Mouse (Mus musculus) cerebellum, adult 2 months (tissue): Measurements from ENCODE around the gene Rps6kb1. TPM values are rescaled to one million over a fixed set of nuclear protein-coding genes. Genes with fewer than 3 reads are reported as not detected.

Experiments used
- DNase-seq, 2 experiments: peaks; one replicate each; pipeline ENCODE4 v3.0.0; 2021
- H3K27ac ChIP-seq: fragments of 200-500 bp; 2 replicates; pipeline ENCODE4 v1.5.1; 2012; ENCODE audit warnings: low read length, control low read depth, inconsistent platforms; ENCODE audit not compliant: insufficient read depth
- H3K27me3 ChIP-seq: fragments of 200-500 bp; 2 replicates; pipeline ENCODE4 v1.6.1; 2012; ENCODE audit warnings: inconsistent platforms, mild to moderate bottlenecking, low read length, moderate library complexity; ENCODE audit not compliant: control insufficient read depth, insufficient read depth
- H3K4me1 ChIP-seq: fragments of 200-500 bp; 2 replicates; pipeline ENCODE4 v1.6.1; 2011; ENCODE audit warnings: low read length; ENCODE audit not compliant: control insufficient read depth, insufficient read depth
- H3K4me3 ChIP-seq: fragments of 200-500 bp; replicated peaks from 2 replicates; pipeline ENCODE3; 2011; ENCODE audit warnings: mild to moderate bottlenecking, low read depth, low read length, control low read depth; ENCODE audit not compliant: insufficient read depth
- CTCF ChIP-seq: fragments of 200-500 bp; IDR thresholded peaks from 2 replicates; pipeline ENCODE4 v1.5.1; 2011; ENCODE audit warnings: low read depth, mild to moderate bottlenecking, control low read depth, low read length, moderate library complexity, borderline replicate concordance; ENCODE audit not compliant: insufficient read depth
- POLR2A ChIP-seq: fragments of 200-500 bp; IDR thresholded peaks from 2 replicates; pipeline ENCODE4 v1.6.1; 2011; ENCODE audit warnings: low read length, control low read depth, borderline replicate concordance; ENCODE audit not compliant: insufficient read depth
- WGBS: fragments of 180-500 bp; shearing (Covaris S2); methylation state at CpG from one replicate; pipeline ENCODE4 v1.1.7; 2018; 5-methylcytosine and 5-hydroxymethylcytosine counted together
- polyA plus RNA-seq: library from polyadenylated mRNA; depleted of rRNA; stranded (reverse); fragments of >200 nt; gene quantifications from 2 replicates; pipeline ENCODE4 v1.2.3, GENCODE M21; 2012

Gene Rps6kb1
- polyA plus RNA-seq, 1 experiment, result 25.6 TPM

GRCm38 (mm10) chr11:86587830-86588229, 43.2 kb upstream of the Rps6kb1 start:
- 60% methylated on average over 7 of the region's 7 CpGs for WGBS
- H3K27me3 ChIP-seq, result no peaks in the 10 kb centered on the region
- TF ChIP-seq CTCF (no peak), POLR2A (no peak)
- H3K27ac ChIP-seq, result no peak overlapping the region
- H3K4me3 ChIP-seq, result no peak overlapping the region
- H3K4me1 ChIP-seq, result no peaks in the 10 kb centered on the region; the same call in 1 of the 2 replicates
- no peak for DNase-seq

GRCm38 (mm10) chr11:86586868-86587792, 42.5 kb upstream of the Rps6kb1 start:
- Histone ChIP-seq H3K4me1 (no peaks in the 10 kb centered on the region; the same call in 1 of the 2 replicates), H3K27ac (no peak overlapping the region), H3K27me3 (no peaks in the 10 kb centered on the region), H3K4me3 (no peak overlapping the region)
- TF ChIP-seq POLR2A, result no peak
- TF ChIP-seq CTCF, result no peak
- no peak for DNase-seq
- 36% methylated on average over 15 of the region's 15 CpGs for WGBS

- Histone ChIP-seq H3K27ac (no peak overlapping the region), H3K4me1 (no peaks in the 10 kb centered on the region; the same call in 1 of the 2 replicates), H3K27me3 (no peaks in the 10 kb centered on the region), H3K4me3 (no peak overlapping the region)
- DNase-seq, result no peak
- TF ChIP-seq POLR2A, result no peak
- no peak for TF ChIP-seq CTCF
- 50% methylated on average over 12 of the region's 12 CpGs for WGBS
These were observed 41.7 kb upstream of the Rps6kb1 start for GRCm38 (mm10) chr11:86586177-86586867.

- no peak for DNase-seq
- Histone ChIP-seq H3K27ac (no peak overlapping the region), H3K4me1 (no peaks in the 10 kb centered on the region; the same call in 1 of the 2 replicates), H3K27me3 (no peaks in the 10 kb centered on the region), H3K4me3 (no peak overlapping the region)
- WGBS, result 63% methylated on average over 3 of the region's 3 CpGs
- no peak for TF ChIP-seq POLR2A
- no peak for TF ChIP-seq CTCF
These were observed 41.0 kb upstream of the Rps6kb1 start for GRCm38 (mm10) chr11:86585598-86585984.

- no peak for TF ChIP-seq CTCF
- TF ChIP-seq POLR2A, result no peak
- no peaks in the 10 kb centered on the region for H3K27me3 ChIP-seq
- 82% methylated on average over 7 of the region's 7 CpGs for WGBS
- no peak for DNase-seq
- H3K4me1 ChIP-seq, result no peaks in the 10 kb centered on the region; the same call in 1 of the 2 replicates
- no peak overlapping the region for H3K4me3 ChIP-seq
- no peak overlapping the region for H3K27ac ChIP-seq
These were observed 40.4 kb upstream of the Rps6kb1 start for GRCm38 (mm10) chr11:86584898-86585597.

GRCm38 (mm10) chr11:86583990-86584897, 39.6 kb upstream of the Rps6kb1 start:
- H3K27me3 ChIP-seq, result no peaks in the 10 kb centered on the region
- TF ChIP-seq CTCF (no peak), POLR2A (no peak)
- no peak overlapping the region for H3K4me3 ChIP-seq
- no peak for DNase-seq
- H3K4me1 ChIP-seq, result no peaks in the 10 kb centered on the region; the same call in 1 of the 2 replicates
- WGBS, result 91% methylated on average over 14 of the region's 14 CpGs
- H3K27ac ChIP-seq, result no peak overlapping the region
